Mouse (Mus musculus) heart, embryonic 10.5 days (tissue): ENCODE data around the gene Taf1b. TPM values are rescaled to one million over a fixed set of nuclear protein-coding genes. Genes with fewer than 3 reads are reported as not detected.
A peak's percentile ranks its signal among the peaks of the same experiment; 100 is the strongest.
"Not testable (repeated sequence)": the region's sequence is repeated elsewhere in the genome, so short reads cannot be mapped to it uniquely, and the experiment has no call there.

Source experiments
- DNase-seq: peaks from one replicate; pipeline ENCODE4 v3.0.0-alpha.2; 2017; ENCODE audit warnings: low spot score
- H3K27ac ChIP-seq: fragments of 300-500 bp; sonication (generic); 2 replicates; pipeline ENCODE4 v1.5.1; 2016; ENCODE audit warnings: mild to moderate bottlenecking
- H3K27me3 ChIP-seq: fragments of 300-500 bp; sonication (generic); 2 replicates; pipeline ENCODE4 v1.6.1; 2016; ENCODE audit warnings: mild to moderate bottlenecking; ENCODE audit not compliant: poor library complexity, insufficient read depth, severe bottlenecking
- H3K36me3 ChIP-seq: fragments of 300-500 bp; sonication (generic); 2 replicates; pipeline ENCODE4 v1.6.1; 2016; ENCODE audit warnings: mild to moderate bottlenecking, moderate library complexity
- H3K4me1 ChIP-seq: fragments of 300-500 bp; sonication (generic); 2 replicates; pipeline ENCODE4 v1.6.1; 2016; ENCODE audit warnings: mild to moderate bottlenecking
- H3K4me3 ChIP-seq: fragments of 300-500 bp; sonication (generic); 2 replicates; pipeline ENCODE4 v1.5.1; 2016; ENCODE audit warnings: mild to moderate bottlenecking, moderate library complexity
- H3K9me3 ChIP-seq: fragments of 300-500 bp; sonication (generic); 2 replicates; pipeline ENCODE4 v1.6.1; 2016; ENCODE audit warnings: mild to moderate bottlenecking, moderate library complexity
- WGBS: fragments of 180-500 bp; shearing (Covaris S2); methylation state at CpG from one replicate; pipeline ENCODE4 v1.1.7; 2016; 5-methylcytosine and 5-hydroxymethylcytosine counted together
- polyA plus RNA-seq: library from polyadenylated mRNA; unstranded; fragments of >200 nt; fragmentation: Nextera tagmentation; extraction: Ambion mirVana; gene quantifications from 2 replicates; pipeline ENCODE4 v1.2.1, GENCODE M21; 2016

Taf1b gene
- polyA plus RNA-seq, 1 experiment from 2014 or later: 28.9 TPM

DNA sequence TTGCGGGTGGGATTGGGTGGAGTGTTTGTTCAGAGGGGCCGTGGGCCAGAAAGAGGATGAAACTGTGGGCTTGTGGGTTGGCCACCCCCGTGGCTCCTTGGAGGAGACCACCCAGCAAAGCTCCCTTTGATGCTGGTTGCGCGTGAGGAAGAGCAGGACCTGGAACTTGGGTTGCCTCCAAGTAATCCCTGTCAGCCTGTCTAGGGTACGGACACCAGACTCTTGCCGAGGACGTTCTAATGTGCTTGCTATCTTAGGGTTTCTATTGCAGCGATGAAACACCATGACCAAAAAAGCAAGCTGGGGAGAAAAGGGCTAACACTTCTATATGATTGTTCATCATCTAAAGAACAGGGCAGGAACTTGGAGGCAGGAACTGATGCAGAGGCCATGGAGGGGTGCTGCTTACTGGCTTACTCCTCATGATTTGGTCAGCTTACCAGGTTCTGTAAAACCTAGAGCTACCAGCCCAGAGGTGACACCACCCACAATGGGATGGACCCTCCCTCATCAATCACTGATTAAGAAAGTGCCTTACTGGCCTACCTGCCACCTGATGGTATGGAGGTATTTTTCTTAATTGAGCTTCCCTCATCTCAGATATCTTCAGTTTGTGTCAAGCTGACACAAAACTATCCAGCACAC is 804 bp downstream of the Taf1b start:
- 2% methylated on average over 9 of the region's 9 CpGs for WGBS

DNA sequence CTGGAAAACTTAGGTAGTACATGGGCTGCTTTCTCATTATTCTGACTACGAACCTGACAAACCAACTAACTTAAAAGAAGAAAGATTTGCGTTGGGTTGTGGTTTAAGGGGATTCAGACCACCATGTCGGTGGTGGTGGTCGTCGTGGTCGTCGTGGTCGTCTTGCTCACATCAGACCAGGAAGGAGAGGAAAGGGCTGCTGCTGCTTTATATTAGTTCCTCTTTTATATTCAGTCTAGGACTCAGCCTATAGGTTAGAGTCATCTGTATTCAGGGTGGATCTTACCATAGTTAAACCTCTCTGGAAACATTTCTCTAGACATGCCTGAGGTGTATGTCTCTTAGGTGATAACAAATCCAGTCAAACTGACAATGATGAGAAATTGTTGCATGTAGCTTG is 19.0 kb downstream of the Taf1b start:
- Histone ChIP-seq H3K27ac (no peak overlapping the region), H3K9me3 (no peaks in the 10 kb centered on the region), H3K4me3 (no peak overlapping the region), H3K4me1 (no peaks in the 10 kb centered on the region), H3K27me3 (no peaks in the 10 kb centered on the region), H3K36me3 (peaks cover 62% of the 10 kb centered on the region)
- DNase-seq: no peak
- 89% methylated on average over 8 of the region's 8 CpGs for WGBS

More for the DNA sequence above, 804 bp downstream of the Taf1b start:
- H3K9me3 ChIP-seq, H3K36me3 ChIP-seq, H3K27me3 ChIP-seq, H3K4me1 ChIP-seq: not testable (repeated sequence)
- DNase-seq: peak; percentile 6
- peak overlapping the region; percentile 93 for H3K27ac ChIP-seq
- H3K4me3 ChIP-seq: peak overlapping the region; percentile 75

DNA sequence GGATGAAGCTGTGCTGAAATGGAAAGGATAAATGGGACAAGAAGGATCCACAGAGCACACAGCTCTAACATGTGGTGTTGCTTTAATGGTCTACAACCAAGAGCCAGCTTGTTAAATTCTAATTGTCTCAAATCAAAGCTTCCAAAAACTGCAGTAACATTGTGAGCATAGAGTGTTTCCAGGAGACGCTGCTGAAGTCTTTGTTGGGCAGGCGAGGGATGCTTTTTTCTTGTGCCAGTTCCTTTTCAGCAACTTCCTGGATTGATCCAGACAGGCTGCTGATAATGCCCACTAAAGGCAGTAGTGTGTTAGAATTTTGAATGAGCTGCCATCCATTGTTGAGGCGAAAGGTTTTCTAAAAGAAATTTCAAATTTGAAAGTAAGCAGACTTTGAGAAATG is 22.9 kb downstream of the Taf1b start:
- Histone ChIP-seq H3K9me3 (no peaks in the 10 kb centered on the region), H3K27me3 (no peaks in the 10 kb centered on the region), H3K27ac (no peak overlapping the region), H3K4me3 (no peak overlapping the region), H3K36me3 (peaks cover 34% of the 10 kb centered on the region), H3K4me1 (no peaks in the 10 kb centered on the region)
- WGBS: 75% methylated on average over 3 of the region's 3 CpGs
- no peak for DNase-seq

DNA sequence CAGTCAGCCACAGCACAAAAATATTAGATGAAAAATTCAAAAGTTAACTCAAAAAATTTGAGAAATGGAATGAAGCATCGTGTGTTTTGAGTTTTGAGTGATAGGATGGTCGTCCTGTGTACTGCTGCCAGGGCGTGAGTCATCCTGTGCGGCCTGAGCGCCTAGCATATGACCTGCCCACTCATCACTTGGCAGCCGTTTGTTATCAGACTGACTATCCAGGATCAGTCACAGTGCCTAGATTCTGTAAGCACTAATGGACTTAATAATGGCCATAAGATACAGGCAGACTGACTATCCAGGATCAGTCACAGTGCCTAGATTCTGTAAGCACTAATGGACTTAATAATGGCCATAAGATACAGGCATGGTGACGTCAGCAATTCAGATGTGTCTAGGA is 26.9 kb downstream of the Taf1b start:
- H3K4me3 ChIP-seq, H3K9me3 ChIP-seq, DNase-seq, H3K27ac ChIP-seq, H3K4me1 ChIP-seq, H3K27me3 ChIP-seq: not testable (repeated sequence)
- 75% methylated on average over 7 of the region's 7 CpGs for WGBS
- peaks cover 14% of the 10 kb centered on the region; the same call in 1 of the 2 replicates for H3K36me3 ChIP-seq

DNA sequence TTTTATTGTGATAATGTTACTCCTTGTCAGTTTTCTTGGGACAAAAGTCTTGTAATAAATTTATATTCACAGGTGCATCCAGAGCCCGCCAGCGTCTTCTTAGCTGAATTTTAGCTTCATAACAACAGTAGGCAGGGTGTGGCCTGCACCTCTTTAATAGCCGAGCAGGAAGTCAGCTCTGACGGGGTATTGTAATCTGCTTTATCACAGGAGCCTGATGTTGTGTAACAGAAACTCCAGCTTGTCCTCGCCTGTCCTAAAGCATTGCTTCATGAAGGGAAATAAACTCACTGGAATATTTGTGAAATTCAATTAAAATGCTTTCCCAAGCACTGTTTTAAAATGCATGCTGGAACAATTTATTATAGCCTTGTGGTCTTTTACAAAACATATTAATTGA is 38.2 kb downstream of the Taf1b start:
- 63% methylated on average over 5 of the region's 5 CpGs for WGBS
- H3K27me3 ChIP-seq: no peaks in the 10 kb centered on the region
- no peak for DNase-seq
- no peaks in the 10 kb centered on the region for H3K4me1 ChIP-seq
- H3K27ac ChIP-seq: no peak overlapping the region
- H3K4me3 ChIP-seq: no peak overlapping the region
- H3K36me3 ChIP-seq: 0 out of 2 replicates have a peak, but pooled peaks cover 11% of the 10 kb centered on the region
- no peaks in the 10 kb centered on the region for H3K9me3 ChIP-seq

DNA sequence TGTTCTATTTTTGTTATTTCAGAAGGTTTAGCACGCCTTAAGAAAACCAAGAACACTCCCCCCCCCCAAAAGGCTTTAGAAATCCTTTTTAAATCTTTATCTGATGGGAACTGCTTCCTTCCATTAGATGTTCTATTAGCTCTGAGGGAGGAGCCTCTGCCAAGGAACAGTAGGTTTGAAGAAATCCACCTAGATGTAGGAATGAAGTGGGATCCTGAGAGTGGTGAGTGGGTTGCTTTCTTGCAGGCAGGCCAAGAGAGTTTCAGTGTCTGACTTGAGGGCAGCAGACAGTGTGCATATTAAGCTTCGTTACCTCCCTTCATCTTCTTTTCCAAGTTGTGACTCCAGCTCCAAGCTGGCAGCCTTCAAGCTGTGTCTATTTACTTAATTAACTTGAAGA is 39.0 kb downstream of the Taf1b start:
- Histone ChIP-seq H3K4me1 (no peaks in the 10 kb centered on the region), H3K9me3 (no peaks in the 10 kb centered on the region), H3K27ac (no peak overlapping the region), H3K27me3 (no peaks in the 10 kb centered on the region), H3K36me3 (0 out of 2 replicates have a peak, but pooled peaks cover 4% of the 10 kb centered on the region), H3K4me3 (no peak overlapping the region)
- no peak for DNase-seq
- WGBS: 61% methylated on average over 2 of the region's 2 CpGs

DNA sequence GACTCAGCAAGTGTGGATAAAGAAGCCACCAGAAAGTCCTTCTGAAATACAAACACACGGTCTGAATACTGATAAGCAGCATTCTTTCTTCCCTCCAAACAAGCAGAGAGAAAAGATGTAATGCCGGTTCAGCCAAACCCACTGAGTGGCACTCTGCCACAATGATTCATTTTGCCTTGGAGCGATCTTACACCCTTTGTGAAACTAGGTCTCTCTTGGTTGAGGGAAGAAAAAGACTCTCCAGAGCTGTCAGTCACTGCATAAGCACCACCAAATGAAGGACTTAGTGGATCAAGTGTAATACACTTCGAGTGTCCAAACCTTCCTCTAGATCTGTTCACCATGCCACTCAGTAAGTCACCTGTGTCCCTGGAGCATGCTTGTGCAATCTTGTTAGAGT is 39.8 kb downstream of the Taf1b start:
- DNase-seq: no peak
- WGBS: 53% methylated on average over 4 of the region's 4 CpGs
- Histone ChIP-seq H3K4me1 (no peaks in the 10 kb centered on the region), H3K9me3 (no peaks in the 10 kb centered on the region), H3K4me3 (no peak overlapping the region), H3K36me3 (no peaks in the 10 kb centered on the region), H3K27ac (no peak overlapping the region), H3K27me3 (no peaks in the 10 kb centered on the region)

DNA sequence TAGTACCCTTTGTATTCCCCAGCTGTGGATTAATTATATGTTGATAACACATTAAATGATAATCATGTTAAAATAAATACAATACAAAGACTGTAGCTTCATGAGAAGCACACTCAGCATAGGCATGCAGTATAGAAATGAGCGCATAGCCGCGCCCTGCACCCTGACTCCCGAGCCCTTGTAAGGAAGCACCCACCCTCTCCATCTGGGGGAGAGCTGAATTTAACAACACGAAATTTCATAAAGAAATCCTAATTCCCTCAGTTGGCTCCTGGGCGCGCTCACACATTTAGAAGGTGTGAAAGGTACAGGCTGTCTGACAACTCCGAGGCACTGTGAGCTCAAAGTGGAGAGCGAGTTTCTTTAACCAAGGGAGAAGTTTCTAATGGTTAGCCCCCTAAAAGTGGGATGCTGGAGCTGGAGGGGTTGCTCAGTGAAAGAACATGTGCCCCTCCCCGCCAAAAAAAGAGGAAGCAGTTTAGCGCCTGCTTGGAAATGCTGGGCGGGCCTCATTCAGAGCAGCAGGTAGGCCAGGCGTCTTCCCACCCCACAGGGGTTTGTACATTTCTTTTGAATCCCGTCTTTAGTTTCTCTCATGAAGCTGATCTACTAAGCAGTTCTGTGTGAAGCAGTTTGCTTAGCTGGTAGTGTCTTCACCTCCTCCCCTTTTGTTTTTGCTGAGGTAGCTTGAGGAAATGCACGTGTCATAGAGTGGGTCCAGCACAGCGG is 43.4 kb downstream of the Taf1b start:
- WGBS: 82% methylated on average over 16 of the region's 16 CpGs
- H3K9me3 ChIP-seq: no peaks in the 10 kb centered on the region
- DNase-seq: no peak
- H3K4me1 ChIP-seq: peaks cover 2% of the 10 kb centered on the region; the same call in 1 of the 2 replicates
- H3K27ac ChIP-seq: no peak overlapping the region
- peaks cover 4% of the 10 kb centered on the region; the same call in 1 of the 2 replicates for H3K36me3 ChIP-seq
- H3K4me3 ChIP-seq: no peak overlapping the region
- no peaks in the 10 kb centered on the region for H3K27me3 ChIP-seq

DNA sequence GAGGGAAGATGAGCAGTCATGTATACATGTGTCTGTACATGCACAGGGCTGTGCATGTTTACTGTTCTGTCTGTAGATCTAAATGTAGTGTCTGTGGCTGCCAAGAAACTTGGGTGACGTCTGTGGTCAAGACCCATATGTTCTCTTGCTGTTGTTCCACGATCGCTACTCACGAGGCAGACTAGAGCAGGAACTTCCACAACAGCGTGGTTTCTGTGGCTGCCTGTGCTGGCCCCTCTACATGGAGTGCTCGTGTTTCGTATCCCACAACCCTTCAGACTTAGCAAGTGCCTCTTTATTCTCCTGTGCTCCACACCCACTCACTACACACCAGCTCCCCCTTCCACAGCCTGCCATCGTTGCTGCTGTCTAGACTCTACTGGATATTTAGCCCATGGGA is 49.5 kb downstream of the Taf1b start:
- Histone ChIP-seq H3K36me3 (peaks cover 18% of the 10 kb centered on the region; the same call in 1 of the 2 replicates), H3K4me3 (no peak overlapping the region), H3K27ac (no peak overlapping the region), H3K9me3 (no peaks in the 10 kb centered on the region), H3K27me3 (no peaks in the 10 kb centered on the region), H3K4me1 (peaks cover 13% of the 10 kb centered on the region; the same call in 1 of the 2 replicates)
- no peak for DNase-seq
- WGBS: 90% methylated on average over 8 of the region's 8 CpGs

DNA sequence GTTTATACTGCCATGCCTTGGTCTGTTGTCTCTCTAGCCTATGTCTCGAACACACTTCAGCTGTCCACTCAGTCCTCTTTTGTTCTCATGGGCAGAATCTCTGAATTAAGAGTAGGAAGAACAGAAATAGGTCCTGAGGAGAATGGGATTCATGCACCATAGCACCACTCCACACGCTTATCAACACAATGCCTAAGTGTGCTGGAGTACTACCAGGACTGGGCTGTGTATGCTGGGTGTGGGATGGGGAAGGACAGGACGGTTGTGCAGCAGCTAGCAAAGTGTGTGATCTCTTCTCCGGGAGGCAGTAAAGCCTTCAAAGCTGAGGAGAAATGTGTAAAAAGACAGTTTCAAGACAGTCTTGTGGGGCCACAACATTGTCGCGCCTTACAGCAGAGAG is 50.7 kb downstream of the Taf1b start:
- no peak for DNase-seq
- Histone ChIP-seq H3K27ac (no peak overlapping the region), H3K4me3 (no peak overlapping the region), H3K9me3 (no peaks in the 10 kb centered on the region), H3K4me1 (peaks cover 13% of the 10 kb centered on the region; the same call in 1 of the 2 replicates), H3K36me3 (peaks cover 18% of the 10 kb centered on the region; the same call in 1 of the 2 replicates), H3K27me3 (no peaks in the 10 kb centered on the region)
- 70% methylated on average over 6 of the region's 6 CpGs for WGBS

DNA sequence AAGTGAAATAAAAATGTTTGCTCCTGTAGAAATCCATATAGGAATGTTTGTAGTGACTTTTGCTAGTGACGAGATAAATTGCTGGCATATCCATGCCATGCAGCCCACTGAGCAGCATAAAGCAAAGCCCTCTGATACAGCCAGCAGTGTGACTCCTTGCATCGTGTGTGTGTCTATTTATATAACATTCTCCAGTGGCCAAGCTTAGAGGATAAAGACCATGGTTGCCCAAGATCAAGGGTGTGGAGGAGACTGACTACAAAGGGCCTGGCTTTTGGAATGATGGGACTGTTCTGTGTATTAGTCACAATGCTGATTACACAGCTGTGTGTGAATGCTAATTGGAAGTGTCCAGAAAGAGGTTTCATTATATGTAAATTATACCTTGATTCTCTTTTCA is 54.4 kb downstream of the Taf1b start:
- Histone ChIP-seq H3K4me1 (peaks cover 21% of the 10 kb centered on the region; the same call in 1 of the 2 replicates), H3K4me3 (no peak overlapping the region), H3K36me3 (peaks cover 9% of the 10 kb centered on the region; the same call in 1 of the 2 replicates), H3K9me3 (no peaks in the 10 kb centered on the region), H3K27me3 (no peaks in the 10 kb centered on the region), H3K27ac (0 out of 2 replicates have a peak overlapping the region, but pooled peaks have one; percentile 17)
- DNase-seq: no peak
- WGBS: 54% methylated on average over 2 of the region's 2 CpGs

DNA sequence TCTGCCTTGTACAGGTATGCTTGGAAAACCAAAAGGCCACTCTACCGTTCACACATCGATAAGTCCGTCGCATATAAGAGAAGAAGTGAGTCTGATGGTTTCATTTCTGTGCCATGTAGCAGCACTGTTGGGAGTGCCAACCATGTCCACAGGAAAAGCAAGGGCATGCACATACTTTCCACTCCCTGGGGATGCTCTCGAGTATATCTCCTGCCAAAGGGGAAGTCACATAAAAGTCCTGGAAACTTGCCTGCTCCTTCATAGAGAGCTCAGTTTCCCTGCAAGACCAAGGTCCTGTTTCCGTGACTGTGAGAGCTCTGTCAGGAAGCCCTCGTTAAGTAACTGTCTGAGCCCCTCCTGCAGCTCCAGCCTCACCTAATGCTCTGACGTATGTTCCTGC is 57.8 kb downstream of the Taf1b start:
- Histone ChIP-seq H3K36me3 (peaks cover 7% of the 10 kb centered on the region; the same call in 1 of the 2 replicates), H3K4me1 (peaks cover 14% of the 10 kb centered on the region; the same call in 1 of the 2 replicates), H3K27ac (no peak overlapping the region), H3K9me3 (no peaks in the 10 kb centered on the region), H3K27me3 (no peaks in the 10 kb centered on the region), H3K4me3 (no peak overlapping the region)
- 64% methylated on average over 8 of the region's 8 CpGs for WGBS
- no peak for DNase-seq

DNA sequence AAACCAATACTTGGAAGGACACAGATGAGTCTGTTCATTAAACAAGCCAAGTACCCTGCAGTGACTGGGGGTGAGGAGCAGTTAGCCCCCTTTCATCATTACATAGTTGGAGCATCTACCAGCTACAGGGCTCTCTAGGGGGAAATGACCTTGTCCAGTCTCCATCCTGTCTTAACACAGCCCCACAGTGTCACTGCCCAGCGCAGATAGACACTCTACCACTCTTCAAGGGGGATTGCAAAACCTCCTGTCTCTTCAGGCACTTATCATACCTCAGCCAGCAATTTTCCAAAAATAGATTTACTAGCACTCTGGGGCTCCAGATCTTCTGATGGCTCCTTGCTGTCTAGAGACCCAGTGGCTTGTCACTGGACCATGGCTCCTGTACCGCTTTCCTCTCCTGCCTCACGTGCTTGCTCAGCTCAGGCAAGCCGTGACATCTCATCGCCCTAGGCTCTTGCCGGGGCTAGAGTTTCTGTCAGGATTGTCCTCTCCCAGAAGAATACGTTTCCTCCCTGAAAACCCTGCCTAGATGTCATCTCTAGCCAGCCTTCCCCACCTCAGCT is 65.3 kb downstream of the Taf1b start:
- Histone ChIP-seq H3K27me3 (no peaks in the 10 kb centered on the region), H3K27ac (peak overlapping the region; percentile 83), H3K9me3 (no peaks in the 10 kb centered on the region), H3K4me1 (peaks cover 29% of the 10 kb centered on the region), H3K36me3 (peaks cover 6% of the 10 kb centered on the region; the same call in 1 of the 2 replicates), H3K4me3 (no peak overlapping the region)
- no peak for DNase-seq
- WGBS: 47% methylated on average over 7 of the region's 7 CpGs
